Mouse (Mus musculus): ENCODE measurements around the gene Kif2c. TPM values are rescaled to one million over a fixed set of nuclear protein-coding genes. Genes with fewer than 3 reads are reported as not detected.

Kif2c gene
- total and polyA plus RNA-seq, 3 experiments: 33.9 to 40.3 (median 34.0) TPM

- dilution Hi-C loops (cut with MboI; ENCODE audit: extremely low pct_ligation_motif_present, extremely low pct_unique_long_range_greater_than_20kb, low sequenced_read_pairs): no loop called here
- peaks cover 8% of the 10 kb centered on the region; the same call in 1 of the 2 replicates for H3K79me2 ChIP-seq (replicated peaks; ENCODE audit: control insufficient read depth, extremely low read depth, insufficient read depth, poor library complexity, severe bottlenecking)
- peak; percentile 73 for TF ChIP-seq MYC (IDR thresholded peaks at IDR 0.05; ENCODE audit: low read depth, low read length)
- no peak for TF ChIP-seq JUN (IDR thresholded peaks at IDR 0.05; ENCODE audit: insufficient read depth, low read depth, low read length)
- 0 out of 2 replicates have a peak, but pooled peaks have one; percentile 23 for TF ChIP-seq MAFK (IDR thresholded peaks at IDR 0.05; ENCODE audit: insufficient replicate concordance, low read length)
- peak; percentile 36; the same call in 1 of the 2 replicates for TF ChIP-seq CHD2 (IDR thresholded peaks at IDR 0.05; ENCODE audit: low read length)
- TF ChIP-seq TCF12 (IDR thresholded peaks at IDR 0.05; ENCODE audit: low read depth, low read length): peak; percentile 81
- TF ChIP-seq E2F4 (IDR thresholded peaks at IDR 0.05; ENCODE audit: insufficient replicate concordance, low read depth, low read length): no peak
- peak; percentile 60 for TF ChIP-seq NRF1 (IDR thresholded peaks at IDR 0.05; ENCODE audit: low read depth, low read length)
- TF ChIP-seq NELFE (IDR thresholded peaks at IDR 0.05; ENCODE audit: low read depth, low read length): peak; percentile 67
- peak; percentile 62 for TF ChIP-seq RAD21 (IDR thresholded peaks at IDR 0.05; ENCODE audit: low read depth, low read length)
- peak; percentile 79 for TF ChIP-seq POLR2A (IDR thresholded peaks at IDR 0.05; ENCODE audit: low read depth, low read length)
- peak; percentile 95; the same call in 1 of the 2 replicates for TF ChIP-seq SIN3A (IDR thresholded peaks at IDR 0.05; ENCODE audit: low read length)
- peak; percentile 99 for TF ChIP-seq HCFC1 (IDR thresholded peaks at IDR 0.05; ENCODE audit: low read depth, low read length)
- TF ChIP-seq GABPA (IDR thresholded peaks at IDR 0.05; ENCODE audit: insufficient replicate concordance, low read depth, low read length): peak; percentile 85
- no peak; the same call in 1 of the 2 replicates for TF ChIP-seq MAZ (IDR thresholded peaks at IDR 0.05; ENCODE audit: low read depth, low read length)
- TF ChIP-seq BHLHE40 (IDR thresholded peaks at IDR 0.05; ENCODE audit: low read depth, low read length): peak; percentile 90
- TF ChIP-seq IRF4 (IDR thresholded peaks at IDR 0.05; ENCODE audit: low read depth, low read length): peak; percentile 86
- no peak for TF ChIP-seq ZKSCAN1 (IDR thresholded peaks at IDR 0.05; ENCODE audit: borderline replicate concordance, low read depth, low read length)
- TF ChIP-seq ETS1 (conservative IDR thresholded peaks at IDR 0.05; ENCODE audit: low read depth, low read length): peak; percentile 96
- no peak for TF ChIP-seq USF2 (conservative IDR thresholded peaks at IDR 0.05; ENCODE audit: low read depth, low read length)
- TF ChIP-seq ZNF384 (IDR thresholded peaks at IDR 0.05; ENCODE audit: low read depth, low read length): peak; percentile 73
- TF ChIP-seq PAX5 (IDR thresholded peaks at IDR 0.05; ENCODE audit: low read length): no peak
- TF ChIP-seq USF1 (IDR thresholded peaks at IDR 0.05; ENCODE audit: low read depth, low read length): no peak
- TF ChIP-seq CTCF (conservative IDR thresholded peaks at IDR 0.05 in 1 of 2, IDR thresholded peaks at IDR 0.05 in 1 of 2; ENCODE audit: low read depth in 2 of 2, low read length in 2 of 2): peak; percentile 26 to 85; a peak in 2 of 4 replicates
- peak; percentile 94 for TF ChIP-seq TBP (conservative IDR thresholded peaks at IDR 0.05; ENCODE audit: low read depth, low read length)
- TF ChIP-seq UBTF (IDR thresholded peaks at IDR 0.05; ENCODE audit: low read depth, low read length): peak; percentile 85
- no peak for TF ChIP-seq ZC3H11A (IDR thresholded peaks at IDR 0.05; ENCODE audit: low read depth, low read length)
- TF ChIP-seq EP300 (IDR thresholded peaks at IDR 0.05; ENCODE audit: low read length): peak; percentile 29; the same call in 1 of the 2 replicates
- TF ChIP-seq RCOR1 (conservative IDR thresholded peaks at IDR 0.05; ENCODE audit: low read depth, low read length): no peak
- 0 out of 2 replicates have a peak, but pooled peaks have one; percentile 25 for TF ChIP-seq JUND (conservative IDR thresholded peaks at IDR 0.05; ENCODE audit: low read depth, low read length)
- TF ChIP-seq MAX (IDR thresholded peaks at IDR 0.05; ENCODE audit: low read length): peak; percentile 69
- TF ChIP-seq KAT2A (IDR thresholded peaks at IDR 0.05; ENCODE audit: insufficient replicate concordance, low read length): peak; percentile 98
- TF ChIP-seq ZMIZ1 (IDR thresholded peaks at IDR 0.05; ENCODE audit: low read depth, low read length): peak; percentile 36
- TF ChIP-seq SMC3 (IDR thresholded peaks at IDR 0.05; ENCODE audit: low read depth, low read length): peak; percentile 51
- TF ChIP-seq ELF1 (IDR thresholded peaks at IDR 0.05; ENCODE audit: low read depth, low read length): peak; percentile 99
- TF ChIP-seq MXI1 (IDR thresholded peaks at IDR 0.05; ENCODE audit: low read depth, low read length): peak; percentile 77
- TF ChIP-seq POLR2AphosphoS2 (IDR thresholded peaks at IDR 0.05; ENCODE audit: low read depth, low read length): peak; percentile 67
- no peak for TF ChIP-seq CHD1 (IDR thresholded peaks at IDR 0.05; ENCODE audit: low read depth, low read length)
These were observed 61.7 kb downstream of the Kif2c start for GRCm38 (mm10) chr4:117120445-117121414.

More at GRCm38 (mm10) chr4:117120445-117121414, 61.7 kb downstream of the Kif2c start:
- Histone ChIP-seq H3K9me3 (replicated peaks; ENCODE audit: low read length) (no peaks in the 10 kb centered on the region), H3K27me3 (replicated peaks) (no peaks in the 10 kb centered on the region), H3K9ac (ENCODE audit: insufficient read depth, low read depth) (peak overlapping the region; percentile 96), H3K4me2 (ENCODE audit: insufficient read depth, low read depth, poor library complexity, severe bottlenecking) (peak overlapping the region; percentile 92), H3K4me1 (ENCODE audit: control insufficient read depth in 1 of 2, insufficient read depth in 2 of 2) (peaks cover 8 to 52% of the 10 kb centered on the region in 2 experiments), H3K36me3 (replicated peaks in 1 of 2; ENCODE audit: control insufficient read depth in 1 of 2, insufficient read depth in 1 of 2, low read length in 1 of 2) (peaks cover 5 to 27% of the 10 kb centered on the region in 2 experiments), H3K4me3 (replicated peaks in 1 of 3; ENCODE audit: low read depth in 2 of 3, low read length in 2 of 3, poor library complexity in 1 of 3) (peak overlapping the region; percentile 69 to 87 (median 85)), H3K27ac (ENCODE audit: insufficient read depth, low read depth) (peak overlapping the region; percentile 89)
- DNase-seq (ENCODE audit: extremely low read depth): peak; percentile 97
- in situ Hi-C loops (cut with MboI; ENCODE audit: low pct_ligation_motif_present, low pct_unique_long_range_greater_than_20kb, low sequenced_read_pairs): no loop called here

Measured in CH12.LX (cell line).